Mouse (Mus musculus) limb, embryonic 14.5 days (tissue): ENCODE data around the gene Sorcs3. TPM values are rescaled to one million over a fixed set of nuclear protein-coding genes. Genes with fewer than 3 reads are reported as not detected.

Experiments used
- ATAC-seq: fragments of 200-750 bp; cut with Nextera tagmentation; 2 replicates; pipeline ENCODE4 v1.8.0; 2017; ENCODE audit warnings: low read depth, moderate number of reproducible peaks, moderate TSS enrichment; ENCODE audit not compliant: low FRiP score
- DNase-seq: peaks from one replicate; pipeline ENCODE4 v3.0.0-alpha.2; 2015; ENCODE audit warnings: low spot score
- H3K27ac ChIP-seq: fragments of 300-500 bp; sonication (generic); replicated peaks from 2 replicates; pipeline ENCODE4 v1.5.1; 2014; ENCODE audit warnings: low read depth, mild to moderate bottlenecking, low read length, moderate library complexity, mixed read lengths
- H3K27me3 ChIP-seq: fragments of 300-500 bp; sonication (generic); 2 replicates; pipeline ENCODE4 v1.6.1; 2014; ENCODE audit warnings: low read length, mixed read lengths; ENCODE audit not compliant: control insufficient read depth, insufficient read depth
- H3K36me3 ChIP-seq: fragments of 300-500 bp; sonication (generic); 2 replicates; pipeline ENCODE4 v1.6.1; 2014; ENCODE audit warnings: mild to moderate bottlenecking, low read length, moderate library complexity, mixed read lengths; ENCODE audit not compliant: control insufficient read depth, insufficient read depth
- H3K4me1 ChIP-seq: fragments of 300-500 bp; sonication (generic); 2 replicates; pipeline ENCODE4 v1.6.1; 2014; ENCODE audit warnings: antibody characterized with exemption, low read length, mixed read lengths; ENCODE audit not compliant: control insufficient read depth, insufficient read depth
- H3K4me2 ChIP-seq: fragments of 300-500 bp; sonication (generic); replicated peaks from 2 replicates; pipeline ENCODE4 v1.6.1; 2014; ENCODE audit warnings: low read depth, mild to moderate bottlenecking, low read length, moderate library complexity; ENCODE audit not compliant: severe bottlenecking
- H3K4me3 ChIP-seq: fragments of 300-500 bp; sonication (generic); replicated peaks from 2 replicates; pipeline ENCODE4 v1.5.1; 2014; ENCODE audit warnings: low read length
- H3K9ac ChIP-seq: fragments of 300-500 bp; sonication (generic); 2 replicates; pipeline ENCODE4 v1.6.1; 2014; ENCODE audit warnings: mild to moderate bottlenecking, low read depth, low read length, moderate library complexity; ENCODE audit not compliant: severe bottlenecking
- H3K9me3 ChIP-seq: fragments of 300-500 bp; sonication (generic); 2 replicates; pipeline ENCODE4 v1.6.1; 2016; ENCODE audit warnings: low read length; ENCODE audit not compliant: control insufficient read depth
- POLR2A ChIP-seq: fragments of 200-500 bp; IDR thresholded peaks from 2 replicates; pipeline ENCODE4 v1.8.0; 2012; ENCODE audit warnings: inconsistent platforms, mild to moderate bottlenecking, moderate library complexity, borderline replicate concordance; ENCODE audit not compliant: insufficient read depth, insufficient read length; ENCODE audit errors: extremely low read depth
- WGBS: fragments of 180-500 bp; shearing (Covaris S2); extraction: QIAGEN DNeasy Blood & Tissue Kit; methylation state at CpG from one replicate; pipeline ENCODE4 v1.1.7; 2014; 5-methylcytosine and 5-hydroxymethylcytosine counted together
- polyA plus RNA-seq, 2 experiments: library from polyadenylated mRNA; depleted of rRNA in 1 of 2; stranded (reverse) in 1 of 2; unstranded in 1 of 2; fragments of >200 nt; fragmentation: Nextera tagmentation in 1 of 2; extraction: Ambion mirVana in 1 of 2; gene quantifications; 2 replicates each; pipeline versions ENCODE4 v1.2.1 to v1.2.3; 2012 to 2014

The Sorcs3 gene
- polyA plus RNA-seq, 2 experiments = 3.0 to 3.1 TPM

- H3K9ac ChIP-seq = no peak overlapping the region
- H3K9me3 ChIP-seq = no peaks in the 10 kb centered on the region
- no peak overlapping the region for H3K27ac ChIP-seq
- DNase-seq = no peak
- no peak for TF ChIP-seq POLR2A
- no peaks in the 10 kb centered on the region for H3K4me1 ChIP-seq
- no peak overlapping the region for H3K4me2 ChIP-seq
- ATAC-seq = no peak
- H3K27me3 ChIP-seq = no peaks in the 10 kb centered on the region
- 17% methylated on average over 6 of the region's 6 CpGs for WGBS
- H3K36me3 ChIP-seq = no peaks in the 10 kb centered on the region
- no peak overlapping the region for H3K4me3 ChIP-seq
Measured at GRCm38 (mm10) chr19:48756831-48757230, 551.0 kb downstream of the Sorcs3 start.

- Histone ChIP-seq H3K27ac (no peak overlapping the region), H3K4me1 (no peaks in the 10 kb centered on the region), H3K4me2 (no peak overlapping the region), H3K4me3 (no peak overlapping the region), H3K36me3 (no peaks in the 10 kb centered on the region), H3K9me3 (no peaks in the 10 kb centered on the region), H3K9ac (no peak overlapping the region), H3K27me3 (no peaks in the 10 kb centered on the region)
- DNase-seq = no peak
- ATAC-seq = no peak
- 71% methylated on average over 2 of the region's 2 CpGs for WGBS
- TF ChIP-seq POLR2A = no peak
Measured at GRCm38 (mm10) chr19:48766524-48766923, 560.7 kb downstream of the Sorcs3 start.

GRCm38 (mm10) chr19:48771565-48771964 is 565.7 kb downstream of the Sorcs3 start:
- 64% methylated on average over 2 of the region's 2 CpGs for WGBS
- Histone ChIP-seq H3K9me3 (no peaks in the 10 kb centered on the region), H3K4me1 (no peaks in the 10 kb centered on the region), H3K4me3 (no peak overlapping the region), H3K36me3 (no peaks in the 10 kb centered on the region), H3K9ac (no peak overlapping the region), H3K27me3 (no peaks in the 10 kb centered on the region), H3K27ac (no peak overlapping the region), H3K4me2 (no peak overlapping the region)
- ATAC-seq = no peak
- no peak for DNase-seq
- TF ChIP-seq POLR2A = no peak

- no peak for TF ChIP-seq POLR2A
- DNase-seq (no peak), ATAC-seq (no peak)
- Histone ChIP-seq H3K9ac (no peak overlapping the region), H3K27ac (no peak overlapping the region), H3K4me1 (no peaks in the 10 kb centered on the region), H3K9me3 (no peaks in the 10 kb centered on the region), H3K36me3 (no peaks in the 10 kb centered on the region), H3K27me3 (no peaks in the 10 kb centered on the region), H3K4me2 (no peak overlapping the region), H3K4me3 (no peak overlapping the region)
- WGBS = 81% methylated on average over 3 of the region's 3 CpGs
Measured at GRCm38 (mm10) chr19:48779095-48779765, 573.4 kb downstream of the Sorcs3 start.

GRCm38 (mm10) chr19:48780813-48781212 is 575.0 kb downstream of the Sorcs3 start:
- Histone ChIP-seq H3K9me3 (no peaks in the 10 kb centered on the region), H3K4me3 (no peak overlapping the region), H3K4me2 (no peak overlapping the region), H3K9ac (no peak overlapping the region), H3K27me3 (no peaks in the 10 kb centered on the region), H3K4me1 (no peaks in the 10 kb centered on the region), H3K36me3 (no peaks in the 10 kb centered on the region), H3K27ac (no peak overlapping the region)
- DNase-seq (no peak), ATAC-seq (no peak)
- WGBS = 84% methylated on average over 2 of the region's 2 CpGs
- no peak for TF ChIP-seq POLR2A

- Histone ChIP-seq H3K9me3 (no peaks in the 10 kb centered on the region), H3K36me3 (no peaks in the 10 kb centered on the region), H3K4me1 (no peaks in the 10 kb centered on the region), H3K9ac (no peak overlapping the region), H3K27ac (peak overlapping the region; percentile 13; the same call in 1 of the 2 replicates), H3K4me2 (no peak overlapping the region), H3K4me3 (no peak overlapping the region), H3K27me3 (no peaks in the 10 kb centered on the region)
- WGBS = 58% methylated on average over 7 of the region's 7 CpGs
- no peak for TF ChIP-seq POLR2A
- DNase-seq (no peak), ATAC-seq (no peak)
Measured at GRCm38 (mm10) chr19:48782024-48782721, 576.3 kb downstream of the Sorcs3 start.
